Mouse (Mus musculus) heart, adult 9 months (tissue): ENCODE data around the gene Vps8.

Experiments
- DNase-seq, 2 experiments: peaks; one replicate each; pipeline ENCODE4 v3.0.0; 2022; ENCODE audit warnings: low spot score in 2 of 2

The Vps8 gene

DNA sequence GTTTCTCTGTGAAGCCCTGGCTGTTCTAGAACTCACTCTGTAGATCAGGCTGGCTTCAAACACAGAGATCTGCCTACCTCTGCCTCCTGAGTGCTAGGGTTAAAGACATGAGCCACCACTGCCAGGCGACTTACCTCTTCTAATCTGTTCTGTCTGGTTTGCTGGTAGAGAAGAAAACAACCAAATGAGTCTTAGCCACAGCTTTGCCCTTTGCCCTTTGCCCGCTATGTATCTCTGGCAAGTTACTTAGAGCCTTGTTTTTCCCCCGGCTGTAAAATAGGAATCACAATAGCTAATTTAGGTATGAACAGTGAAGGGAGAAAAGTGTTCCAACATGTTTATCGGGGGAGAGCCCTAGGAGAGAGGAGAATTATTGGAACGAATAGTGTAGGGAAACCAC lies 18.3 kb upstream of the Vps8 start:
- no peak for DNase-seq

DNA sequence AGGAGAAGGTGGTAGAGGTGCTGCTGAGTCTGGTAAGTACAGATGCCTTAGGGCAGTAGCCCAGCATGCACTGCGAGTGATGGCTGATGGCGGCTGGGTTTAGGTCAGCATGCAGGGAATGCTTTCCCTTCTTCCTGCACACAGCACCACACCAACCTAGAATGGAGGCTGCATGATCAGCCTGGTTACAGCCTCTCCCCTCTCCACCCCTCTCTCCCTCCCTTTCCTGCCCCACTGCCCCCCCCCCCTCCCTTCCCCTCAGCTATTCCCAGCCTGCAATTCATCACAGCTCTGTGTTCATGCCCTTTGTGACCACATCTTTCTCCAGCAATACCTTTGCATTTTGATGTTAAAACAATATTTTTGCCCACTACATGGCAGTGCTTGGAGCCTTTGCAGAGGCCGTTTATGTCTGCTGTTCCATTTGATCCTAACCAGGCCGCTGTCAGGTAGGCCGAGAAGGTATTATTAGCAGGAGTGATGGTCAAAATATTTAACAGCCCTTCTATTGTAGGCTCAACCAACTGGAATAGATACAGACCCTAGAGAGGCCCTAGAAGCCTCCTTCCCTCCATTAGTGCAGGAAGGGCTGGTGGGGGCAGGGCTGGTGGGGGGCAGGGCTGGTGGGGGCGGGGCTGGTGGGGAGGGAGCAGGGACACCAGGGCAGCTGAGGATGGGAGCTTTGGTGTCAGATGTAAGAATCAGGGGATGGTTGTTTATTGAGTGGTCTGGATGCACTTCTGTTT lies 17.5 kb upstream of the Vps8 start:
- DNase-seq = no peak

DNA sequence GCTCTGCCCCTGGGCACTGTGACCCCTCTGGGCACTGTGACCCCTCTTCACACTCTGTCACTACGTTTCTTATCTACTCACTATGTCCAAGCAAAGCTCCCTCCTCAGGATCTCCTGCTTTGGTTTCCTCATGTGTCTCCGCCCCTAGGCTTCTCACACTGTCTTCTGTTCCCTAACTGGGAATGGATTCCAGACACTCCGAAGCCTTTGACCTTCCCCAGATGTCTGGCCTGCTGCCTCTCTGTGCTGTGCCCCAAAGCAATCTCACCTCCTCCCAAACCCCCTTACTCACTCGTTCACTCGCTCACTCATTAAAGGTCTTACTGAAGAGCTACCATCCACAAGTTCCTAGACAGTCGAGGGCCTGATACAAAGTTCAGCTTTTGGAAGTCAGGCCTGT lies 16.8 kb upstream of the Vps8 start:
- DNase-seq = no peak

DNA sequence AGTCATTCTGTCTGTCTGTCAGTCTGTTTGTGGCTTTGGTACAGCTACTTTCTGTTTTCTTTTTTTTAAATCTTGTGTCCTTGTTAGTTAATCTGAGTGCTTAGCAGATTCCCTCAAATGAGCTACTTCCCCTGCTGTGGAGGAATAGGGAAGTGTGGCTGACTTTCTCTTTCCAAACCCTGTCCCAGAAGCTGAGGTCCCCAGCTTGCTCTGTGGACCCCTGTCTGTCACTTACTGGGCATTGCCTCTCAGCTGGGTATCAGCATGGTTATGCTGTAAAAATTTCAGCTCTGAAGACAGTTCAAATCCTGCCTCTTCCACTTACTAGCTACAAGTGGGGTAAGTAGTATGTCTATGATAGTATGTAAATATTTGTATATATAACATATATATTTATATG lies 11.1 kb upstream of the Vps8 start:
- DNase-seq = no peak

DNA sequence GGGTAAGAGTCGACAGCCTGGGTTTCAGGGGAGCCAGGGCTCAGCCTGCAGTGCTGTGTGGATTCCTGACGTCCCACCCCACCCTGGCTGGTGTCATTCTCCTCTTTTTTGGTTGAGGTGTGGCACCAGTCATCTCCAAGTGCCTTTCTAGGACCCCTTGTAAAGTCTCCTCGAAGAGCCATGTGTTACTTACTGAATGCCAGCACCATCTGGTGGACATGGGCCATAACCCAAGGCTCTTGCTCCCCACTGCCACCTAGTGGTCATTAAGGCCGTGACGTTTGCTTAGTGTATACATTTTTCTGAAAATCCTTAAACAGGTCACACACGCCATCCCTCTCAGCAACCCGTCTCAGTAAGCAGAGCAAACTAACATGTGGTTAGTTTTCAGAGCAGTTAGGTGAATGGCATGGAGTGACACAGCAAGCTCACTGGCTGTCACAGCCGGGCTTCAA lies 10.3 kb upstream of the Vps8 start:
- DNase-seq = peak; percentile 39 to 74

DNA sequence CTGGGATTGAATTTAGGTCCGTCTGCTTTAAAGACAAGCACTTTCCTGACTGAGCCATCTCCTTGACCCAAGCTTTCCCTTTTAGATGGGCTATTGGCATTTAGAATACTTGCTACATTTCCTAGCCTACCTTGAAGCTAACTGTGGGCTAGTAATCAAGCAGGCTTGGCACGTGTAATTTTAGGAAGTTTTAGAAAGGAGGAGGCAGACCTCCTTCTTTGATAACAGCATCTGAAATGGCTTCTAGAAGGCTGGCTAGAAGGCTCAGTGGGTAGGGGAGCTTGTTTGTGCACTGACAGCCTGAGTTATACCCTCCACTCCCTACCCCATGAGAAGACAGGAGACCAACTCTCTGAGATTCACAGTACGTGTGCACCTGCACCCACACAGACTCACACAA lies 9.1 kb upstream of the Vps8 start:
- no peak for DNase-seq

DNA sequence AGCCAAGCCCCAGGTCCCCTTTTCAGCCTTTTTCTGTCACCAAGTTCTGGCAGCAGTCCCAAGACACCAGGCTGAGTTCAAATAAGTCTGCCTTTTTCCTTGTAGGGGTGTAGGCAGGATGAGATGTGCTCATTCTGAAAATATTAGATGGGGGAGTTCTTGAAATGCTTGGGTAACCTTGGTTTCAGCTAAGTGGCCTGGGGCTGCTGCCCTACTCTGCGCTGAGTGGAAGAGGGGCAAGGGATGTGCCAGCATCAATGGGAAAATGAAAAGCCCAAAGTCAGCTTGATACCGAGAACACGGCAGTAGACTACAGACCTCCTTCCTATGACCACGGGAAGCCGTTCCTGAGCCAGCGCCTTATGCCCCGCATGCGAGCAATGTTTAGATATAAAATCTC lies 7.8 kb upstream of the Vps8 start:
- DNase-seq = no peak

DNA sequence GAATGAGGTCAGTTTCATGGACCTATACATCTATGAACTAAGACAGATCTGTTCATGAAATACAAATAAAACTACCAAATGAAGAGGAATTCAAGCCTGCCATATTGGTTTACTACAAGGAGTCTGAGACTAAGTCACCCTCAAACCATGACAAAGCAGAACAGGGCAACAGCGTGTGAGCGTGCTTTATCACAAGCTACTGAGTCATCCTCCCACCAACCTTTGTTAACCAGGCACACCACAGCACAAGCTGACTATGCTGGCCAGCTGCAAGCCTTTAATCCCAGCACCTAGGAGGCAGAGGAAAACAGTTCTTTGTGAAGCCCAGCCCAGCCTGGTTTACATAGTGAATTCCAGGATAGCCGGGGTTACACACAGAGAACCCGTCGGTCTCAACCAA lies 4.9 kb upstream of the Vps8 start:
- DNase-seq = no peak

DNA sequence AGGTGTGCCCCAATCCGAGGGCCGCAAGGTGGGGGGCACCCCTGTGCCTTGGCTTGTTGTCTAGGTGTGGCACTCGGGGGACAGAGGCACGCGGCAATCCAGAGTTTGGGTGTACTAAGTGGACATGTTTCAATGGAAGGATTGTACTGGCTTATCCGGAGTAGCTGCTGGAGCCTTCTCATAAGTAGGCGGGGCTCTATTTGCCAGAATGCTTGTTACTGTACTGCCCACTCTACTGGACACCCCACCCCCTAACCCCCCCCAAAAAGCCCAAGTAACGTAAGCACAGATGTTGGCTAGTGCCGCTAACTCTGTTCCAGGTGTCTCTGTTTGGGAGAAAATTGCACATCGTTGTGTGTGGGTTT lies 610 bp downstream of the Vps8 start:
- no peak for DNase-seq

DNA sequence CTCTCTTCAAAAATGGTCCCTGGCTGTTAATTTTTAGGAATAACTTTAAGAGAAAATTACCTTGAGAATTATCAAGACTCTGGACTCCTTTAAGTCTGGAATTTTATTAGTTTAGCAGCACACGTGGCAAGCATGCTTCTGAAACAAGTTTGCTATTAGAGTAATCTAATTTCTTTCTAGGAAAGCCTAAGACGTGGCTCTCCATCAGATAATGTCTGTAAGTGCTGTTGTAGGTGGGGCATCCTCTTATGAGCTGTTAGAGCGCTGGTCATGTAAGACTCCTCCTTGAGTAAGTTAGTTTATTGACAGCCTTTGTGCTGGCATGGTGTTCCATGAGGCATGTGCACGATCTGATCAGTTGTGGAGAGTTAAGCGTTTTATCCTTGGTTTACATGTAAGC lies 5.2 kb downstream of the Vps8 start:
- DNase-seq = no peak

DNA sequence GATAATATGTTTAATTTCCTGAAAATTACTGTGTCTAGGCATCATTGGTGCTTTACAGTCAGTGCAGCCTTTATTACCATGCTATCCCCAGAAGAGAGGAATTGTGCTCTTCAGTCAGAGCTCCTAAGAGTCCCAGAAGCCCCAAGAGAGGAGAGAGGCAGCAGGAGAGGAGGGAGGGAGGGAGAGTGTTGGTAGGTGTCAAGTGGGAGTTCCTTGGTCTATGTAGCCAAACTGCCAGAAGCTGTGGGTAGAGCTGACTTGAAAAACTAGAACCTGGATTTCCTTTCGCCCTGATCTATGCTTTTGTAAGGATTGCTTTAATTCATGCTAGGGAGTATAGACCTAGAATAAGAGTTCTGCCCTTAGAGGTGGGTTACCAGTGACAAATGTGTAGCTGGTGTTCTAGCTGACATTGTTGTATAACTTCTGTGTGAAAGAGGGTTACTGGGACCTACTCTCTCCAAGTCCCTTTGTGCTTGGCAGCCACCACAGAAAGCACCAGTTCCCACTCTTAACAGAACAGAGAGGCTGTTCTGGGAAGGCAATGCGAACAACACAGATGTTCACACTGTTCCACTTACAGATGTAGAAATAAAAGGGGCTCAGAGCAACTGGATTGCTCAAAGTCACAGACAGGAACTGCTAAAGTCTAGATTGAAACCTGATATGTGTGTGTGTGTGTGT lies 7.6 kb downstream of the Vps8 start:
- DNase-seq = no peak

DNA sequence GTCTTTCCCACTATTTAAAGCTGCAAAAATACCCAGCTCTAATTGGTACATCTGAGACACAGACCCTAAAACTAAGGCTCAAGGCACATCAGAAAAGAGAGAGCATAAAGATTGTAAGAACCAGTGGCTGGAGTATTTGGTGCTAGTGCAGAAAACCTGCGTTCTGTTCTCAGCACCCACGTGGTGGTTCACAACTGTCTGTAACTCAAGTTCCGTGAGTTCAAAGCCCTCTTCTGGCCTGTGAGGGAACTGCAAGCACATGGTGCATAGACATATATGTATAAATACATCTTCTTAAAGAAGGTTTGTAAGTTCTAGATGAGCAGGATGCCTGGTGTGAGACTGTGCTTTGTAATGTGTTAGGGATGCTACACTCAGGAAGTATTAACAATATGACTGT lies 8.7 kb downstream of the Vps8 start:
- DNase-seq = no peak

DNA sequence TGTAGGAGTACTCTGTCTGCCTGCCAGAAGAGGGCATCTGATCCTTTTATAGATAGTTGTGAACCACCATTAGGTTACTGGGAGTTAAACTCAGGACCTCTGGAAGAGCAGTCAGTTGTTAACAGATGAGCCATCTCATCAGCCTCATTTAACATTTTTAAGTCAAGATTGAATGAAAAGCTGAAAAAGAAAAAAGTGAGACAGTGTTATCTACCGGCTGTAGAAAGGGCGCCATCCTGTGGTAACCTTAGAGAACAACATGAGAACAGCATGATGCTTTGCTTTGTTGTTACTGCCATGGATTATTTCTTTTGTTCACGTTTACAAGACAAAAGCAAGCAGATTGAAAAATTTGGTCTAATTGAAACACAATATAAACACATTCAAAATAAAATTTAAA lies 10.6 kb downstream of the Vps8 start:
- DNase-seq = no peak

DNA sequence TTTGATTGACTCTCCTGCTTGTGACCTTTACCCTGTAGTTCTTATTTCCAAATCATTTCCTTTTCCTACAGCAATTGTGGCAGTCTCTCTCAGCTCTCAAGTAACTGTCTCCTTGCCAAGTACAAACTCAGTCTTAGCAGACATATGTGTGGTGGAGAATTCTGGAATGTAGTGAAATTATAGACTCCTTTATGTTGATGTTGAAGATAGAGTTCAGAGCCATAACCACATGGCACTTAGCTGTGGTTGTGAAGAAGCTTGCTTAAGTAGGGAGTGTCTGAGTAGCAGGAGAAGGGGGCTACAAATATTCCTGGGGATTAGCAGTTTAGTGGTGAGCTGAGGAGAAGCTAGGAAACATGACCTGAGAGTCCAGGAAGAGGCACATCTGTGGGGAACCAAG lies 18.1 kb downstream of the Vps8 start:
- no peak for DNase-seq

DNA sequence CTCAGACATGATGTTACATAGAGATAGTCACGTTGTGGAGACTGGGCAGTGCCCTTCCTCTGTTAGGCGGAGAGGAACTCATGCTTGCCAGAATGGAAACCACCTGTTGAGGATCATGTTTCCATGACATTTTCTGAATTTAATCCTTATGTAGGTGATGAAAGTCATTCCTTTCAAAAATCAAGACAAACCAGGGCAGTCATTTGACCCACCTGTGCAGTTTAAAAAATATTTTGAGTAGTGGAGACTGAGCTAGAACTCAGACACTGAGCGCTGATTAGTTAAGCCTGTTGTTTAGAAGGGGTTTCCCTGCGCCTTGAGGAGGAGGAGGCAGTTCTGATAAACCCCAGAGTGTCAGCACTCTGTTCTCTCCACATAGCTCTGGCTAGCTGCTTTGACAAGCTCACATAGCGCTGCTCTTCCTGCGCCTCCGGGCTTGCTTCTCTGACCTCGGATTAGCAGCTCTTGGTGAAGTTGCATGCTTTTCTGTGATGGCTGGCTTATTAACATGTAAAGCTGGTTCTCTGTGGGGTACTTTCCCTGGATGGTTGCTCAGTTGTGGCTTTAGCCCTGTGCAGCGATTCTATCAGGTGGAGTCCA lies 22.2 kb downstream of the Vps8 start:
- DNase-seq = no peak

DNA sequence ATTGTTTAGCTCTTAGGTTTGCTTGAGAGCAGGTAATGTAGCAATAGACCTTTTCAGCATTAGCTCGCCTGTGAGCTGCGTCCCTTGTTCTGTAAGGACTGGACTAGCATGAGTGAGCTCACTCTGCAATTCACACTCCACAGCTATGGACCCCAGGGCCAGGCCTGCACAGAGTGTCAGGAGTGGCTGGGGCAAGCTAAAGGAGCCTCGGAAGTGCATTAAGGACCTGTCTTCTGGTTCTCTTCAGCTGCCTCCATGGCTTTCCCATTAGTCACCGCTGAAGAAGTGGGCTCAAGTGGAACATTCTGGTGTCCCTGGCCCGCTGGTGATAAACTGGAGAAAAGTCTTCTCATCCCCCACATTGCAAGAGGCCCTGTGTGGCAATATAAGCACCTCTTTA lies 24.5 kb downstream of the Vps8 start:
- no peak for DNase-seq

DNA sequence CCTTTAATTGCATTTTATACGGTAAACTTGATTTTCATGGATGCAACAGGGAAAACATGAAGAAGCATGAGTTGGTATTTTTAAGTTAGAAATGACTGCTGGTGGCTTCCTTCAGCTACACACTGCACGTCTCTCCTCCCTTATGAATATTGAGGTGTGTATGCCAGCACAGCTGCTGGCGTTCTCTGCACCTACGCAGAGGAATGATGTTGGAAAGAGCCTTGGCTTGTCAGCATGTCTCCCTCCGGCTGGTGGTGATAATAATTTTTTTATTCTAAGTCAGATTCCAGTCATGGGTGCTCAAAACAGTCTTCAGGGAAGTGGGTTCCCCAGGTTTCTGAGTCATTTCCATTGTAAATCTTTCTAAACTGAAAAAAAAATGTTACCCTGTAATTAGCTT lies 25.5 kb downstream of the Vps8 start:
- no peak for DNase-seq

DNA sequence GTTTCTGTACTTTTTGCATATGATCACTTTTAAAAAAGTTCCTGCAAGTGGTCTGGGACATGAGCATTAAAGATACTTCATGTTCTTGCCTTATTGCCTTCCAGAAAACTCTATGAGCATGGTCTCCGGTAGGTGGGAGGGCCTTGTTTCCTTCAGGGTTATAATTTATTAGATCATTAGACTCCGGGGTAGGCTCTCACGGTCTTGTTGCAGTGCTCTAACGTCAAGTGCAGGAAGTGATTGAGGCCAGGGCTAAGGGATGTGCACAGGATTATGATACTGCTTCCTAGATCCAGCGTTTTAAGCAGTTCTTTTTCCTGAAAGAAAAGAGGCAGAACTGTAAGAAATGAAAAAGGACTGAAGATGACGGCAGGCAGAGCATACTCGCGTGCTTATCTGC lies 27.0 kb downstream of the Vps8 start:
- no peak for DNase-seq

DNA sequence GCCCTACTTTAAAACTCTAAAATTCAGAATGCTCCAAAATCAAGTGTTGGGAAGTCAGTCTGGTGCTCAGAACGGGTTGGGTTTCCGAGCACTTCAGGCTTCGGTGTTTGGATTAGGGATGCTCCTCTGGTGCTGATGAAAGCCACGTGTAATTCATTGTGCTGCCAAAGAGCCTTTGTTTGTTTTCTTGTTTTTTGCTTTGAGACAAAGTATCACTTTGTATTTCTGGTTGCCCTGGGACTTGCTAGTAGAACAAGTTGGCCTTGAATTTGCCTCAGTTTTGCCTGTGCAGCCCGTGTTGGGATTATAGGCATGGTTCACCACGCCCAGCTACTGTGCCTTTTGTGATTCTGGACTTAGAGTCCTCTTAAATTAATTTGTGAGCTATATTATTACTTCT lies 29.7 kb downstream of the Vps8 start:
- DNase-seq = no peak

DNA sequence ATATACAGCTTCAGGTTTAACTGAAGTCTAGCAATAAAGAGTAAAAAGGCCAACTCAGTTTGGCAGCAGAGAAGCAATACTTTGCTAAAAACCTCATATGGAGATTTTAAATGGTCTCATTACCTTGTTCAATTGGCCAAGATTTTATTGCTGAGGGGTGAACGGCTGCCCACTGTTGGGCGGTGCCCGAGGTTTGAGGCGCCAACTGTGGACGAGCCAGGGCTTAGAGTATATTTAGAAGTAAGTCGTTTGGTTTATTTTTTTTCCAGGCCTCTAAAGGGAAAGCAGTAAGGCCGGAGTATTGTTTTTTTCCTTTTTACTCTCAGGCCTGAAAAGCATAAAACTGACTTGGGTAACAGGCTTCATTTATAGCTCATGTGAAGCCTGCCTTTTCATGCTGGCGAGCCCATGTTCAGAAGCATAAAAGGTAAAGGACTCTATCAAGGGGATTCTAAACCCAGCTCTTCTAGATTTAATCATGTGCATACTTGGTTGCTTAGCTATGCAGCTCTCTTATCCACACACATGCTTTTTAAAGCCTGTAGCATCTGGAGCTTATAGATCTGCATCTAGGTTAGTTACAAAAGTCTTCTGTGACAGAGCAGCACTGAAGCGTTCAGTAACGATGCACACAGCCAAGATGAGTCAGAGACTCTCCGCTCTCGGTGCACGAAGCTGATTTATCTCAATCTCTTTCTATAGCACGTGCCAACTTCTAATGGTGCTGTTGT lies 34.9 kb downstream of the Vps8 start:
- no peak for DNase-seq

DNA sequence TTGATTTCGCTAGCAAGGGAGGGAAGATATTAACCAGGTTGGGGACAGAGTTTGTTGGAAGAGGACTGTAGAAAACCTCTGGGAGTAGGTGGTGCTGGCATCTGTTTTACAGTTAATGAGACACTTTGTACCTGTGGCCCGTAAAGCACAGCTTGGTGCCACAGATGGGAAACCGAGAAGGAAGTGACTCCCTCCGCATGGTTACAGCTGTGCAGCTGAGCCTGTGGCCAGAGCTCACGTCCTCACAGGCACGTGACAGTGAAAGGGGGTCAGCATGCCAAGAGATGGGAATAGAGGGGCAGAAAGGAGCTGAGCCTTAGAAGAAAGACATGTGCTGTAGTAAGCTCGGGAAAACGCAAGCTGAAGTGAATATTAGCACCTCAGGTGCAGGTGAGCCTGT lies 43.0 kb downstream of the Vps8 start:
- DNase-seq = no peak

DNA sequence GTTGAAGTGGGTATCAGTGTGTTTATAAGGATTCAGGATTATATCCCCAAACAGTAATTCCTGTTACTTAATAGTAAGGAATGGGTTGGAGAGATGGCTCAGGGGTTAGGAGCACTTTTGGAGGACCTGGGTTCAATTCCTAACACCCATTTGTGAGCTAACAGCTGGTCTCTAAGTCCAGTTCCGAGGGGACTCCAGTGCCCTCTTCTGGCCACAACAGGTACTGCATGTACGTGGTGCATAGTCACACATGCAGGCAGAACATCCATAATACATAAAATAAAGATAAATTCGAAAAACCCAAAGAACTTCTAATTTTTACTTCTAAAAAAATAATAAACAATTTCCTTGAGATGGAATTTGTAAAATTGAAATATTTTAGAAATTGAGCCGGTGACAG lies 47.5 kb downstream of the Vps8 start:
- DNase-seq = no peak

DNA sequence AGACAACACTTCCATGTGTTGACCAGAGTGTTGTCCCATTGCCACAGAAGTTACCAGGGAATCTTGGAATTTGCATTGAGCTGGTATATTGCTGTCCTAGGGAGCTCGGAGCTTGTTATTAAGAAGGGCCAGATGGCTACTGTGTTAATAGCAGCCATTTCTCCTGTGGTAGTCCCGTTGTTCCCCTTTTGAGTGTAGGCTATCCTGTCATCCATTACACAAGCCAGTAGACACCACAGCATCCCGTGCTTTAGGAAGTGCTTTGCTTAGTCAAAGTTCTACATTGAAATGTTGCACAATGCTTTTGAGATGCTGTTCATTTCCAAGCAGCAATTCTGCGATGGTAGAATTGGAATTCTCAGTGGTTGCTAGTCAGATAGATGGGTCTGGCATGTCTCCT lies 54.2 kb downstream of the Vps8 start:
- DNase-seq = no peak
